Mouse (Mus musculus) midbrain, embryonic 12.5 days (tissue): ENCODE results near the gene P2ry13. TPM values are rescaled to one million over a fixed set of nuclear protein-coding genes. Genes with fewer than 3 reads are reported as not detected.

Experiments used
- ATAC-seq: fragments of 200-750 bp; cut with Nextera tagmentation; 2 replicates; pipeline ENCODE4 v1.8.0; 2017; ENCODE audit warnings: low read depth, moderate TSS enrichment, moderate library complexity; ENCODE audit not compliant: low FRiP score
- H3K27ac ChIP-seq: fragments of 300-500 bp; sonication (generic); replicated peaks from 2 replicates; pipeline ENCODE4 v1.5.1; 2016; ENCODE audit warnings: mild to moderate bottlenecking
- H3K27me3 ChIP-seq: fragments of 300-500 bp; sonication (generic); 2 replicates; pipeline ENCODE4 v1.6.1; 2016; ENCODE audit warnings: mild to moderate bottlenecking
- H3K36me3 ChIP-seq: fragments of 300-500 bp; sonication (generic); 2 replicates; pipeline ENCODE4 v1.6.1; 2016
- H3K4me1 ChIP-seq: fragments of 300-500 bp; sonication (generic); 2 replicates; pipeline ENCODE4 v1.6.1; 2016
- H3K4me2 ChIP-seq: fragments of 300-500 bp; sonication (generic); replicated peaks from 2 replicates; pipeline ENCODE4 v1.6.1; 2016; ENCODE audit warnings: mild to moderate bottlenecking, moderate library complexity
- H3K4me3 ChIP-seq: fragments of 300-500 bp; sonication (generic); 2 replicates; pipeline ENCODE4 v1.5.1; 2016; ENCODE audit warnings: mild to moderate bottlenecking
- H3K9ac ChIP-seq: fragments of 300-500 bp; sonication (generic); replicated peaks from 2 replicates; pipeline ENCODE4 v1.6.1; 2016; ENCODE audit warnings: mild to moderate bottlenecking, moderate library complexity
- H3K9me3 ChIP-seq: fragments of 300-500 bp; sonication (generic); 2 replicates; pipeline ENCODE4 v1.6.1; 2016; ENCODE audit warnings: mild to moderate bottlenecking
- WGBS: fragments of 180-500 bp; shearing (Covaris S2); methylation state at CpG from one replicate; pipeline ENCODE4 v1.1.7; 2016; 5-methylcytosine and 5-hydroxymethylcytosine counted together
- polyA plus RNA-seq: library from polyadenylated mRNA; unstranded; fragments of >200 nt; fragmentation: Nextera tagmentation; extraction: Ambion mirVana; gene quantifications from 2 replicates; pipeline ENCODE4 v1.2.1, GENCODE M21; 2016

The P2ry13 gene
- polyA plus RNA-seq = 0.75 and 0.84 TPM in 2 replicates

DNA sequence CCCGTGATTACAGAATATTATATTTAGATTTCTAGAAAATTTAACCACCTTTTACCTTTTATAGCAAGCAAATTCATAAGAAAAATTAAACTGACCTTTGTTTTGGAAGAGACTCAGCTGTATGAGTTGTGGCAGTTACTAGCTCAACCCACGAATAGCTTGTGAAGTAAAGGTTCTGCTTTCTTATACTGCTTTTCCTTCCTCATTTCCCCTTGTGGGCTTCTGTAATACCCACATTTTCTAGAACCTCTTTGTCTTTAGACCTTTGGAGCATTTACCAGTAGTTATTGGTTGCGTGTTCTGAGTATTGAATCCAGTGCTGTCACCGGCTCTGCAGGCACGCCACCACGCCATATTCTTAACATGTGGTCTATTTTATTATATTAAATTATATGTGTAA lies at the start of gene P2ry13:
TSS of gene P2ry13 (minus strand) at position 156 of the 400 bp plus-strand sequence.
- no peaks in the 10 kb centered on the region for H3K36me3 ChIP-seq
- no peak within 1 kb of the TSS for H3K27ac ChIP-seq
- H3K4me2 ChIP-seq = no peak within 1 kb of the TSS
- no peaks in the 10 kb centered on the region for H3K4me1 ChIP-seq
- H3K4me3 ChIP-seq = no peak within 1 kb of the TSS
- H3K9ac ChIP-seq = no peak within 1 kb of the TSS
- H3K27me3 ChIP-seq = no peaks in the 10 kb centered on the region
- WGBS = 91% methylated on average over 6 of the region's 6 CpGs
- H3K9me3 ChIP-seq = no peaks in the 10 kb centered on the region
- ATAC-seq = no peak

DNA sequence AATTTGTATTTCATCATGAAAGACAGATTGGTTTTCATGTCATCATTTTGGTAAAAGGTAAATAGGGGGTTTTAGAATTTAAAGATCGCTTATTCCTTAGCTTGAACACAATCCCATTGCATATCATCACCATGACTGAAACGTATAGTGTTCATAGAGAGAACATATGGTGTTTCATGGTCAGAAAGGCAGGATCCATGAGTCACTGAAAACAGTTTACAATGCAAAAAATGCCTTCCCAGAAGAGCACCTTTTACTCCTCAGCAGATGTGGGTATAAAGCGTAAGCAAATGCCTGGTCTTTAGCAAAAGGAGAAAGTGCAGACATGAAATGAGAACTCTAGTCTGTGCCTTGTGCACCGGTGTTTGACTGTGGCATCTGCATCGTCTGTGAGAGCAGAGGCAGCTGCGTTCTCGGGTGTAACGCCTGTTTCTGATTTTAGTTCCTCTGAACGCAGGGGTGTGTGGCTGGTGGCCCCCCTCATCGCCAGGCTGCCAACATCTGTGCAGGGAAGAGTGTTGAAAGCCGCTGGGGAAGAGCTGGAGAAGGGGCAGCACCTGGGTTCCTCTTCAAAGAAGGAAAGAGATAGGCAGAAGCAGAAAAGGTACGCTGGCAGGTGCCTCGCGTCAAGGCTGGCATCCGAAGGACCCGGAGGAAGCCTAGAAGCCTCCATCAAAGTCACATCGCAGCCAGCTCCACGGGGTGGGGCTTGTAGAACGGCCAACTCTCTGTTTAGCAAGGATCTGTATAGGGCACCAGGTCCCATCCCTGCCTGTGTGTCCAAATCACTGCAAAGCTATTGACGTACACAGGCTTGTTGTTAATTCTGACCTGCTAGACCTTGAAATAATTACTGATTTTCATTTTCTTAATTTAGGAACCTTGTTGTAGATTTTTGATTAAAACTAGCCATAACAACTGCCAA lies 47.3 kb upstream of the P2ry13 start:
- no peak overlapping the region for H3K27ac ChIP-seq
- no peaks in the 10 kb centered on the region for H3K27me3 ChIP-seq
- H3K9ac ChIP-seq = no peak overlapping the region
- peaks cover 9% of the 10 kb centered on the region for H3K4me1 ChIP-seq
- H3K9me3 ChIP-seq = no peaks in the 10 kb centered on the region
- H3K4me3 ChIP-seq = no peak overlapping the region
- no peaks in the 10 kb centered on the region for H3K36me3 ChIP-seq
- ATAC-seq = no peak
- 83% methylated on average over 20 of the region's 20 CpGs for WGBS
- no peak overlapping the region for H3K4me2 ChIP-seq

DNA sequence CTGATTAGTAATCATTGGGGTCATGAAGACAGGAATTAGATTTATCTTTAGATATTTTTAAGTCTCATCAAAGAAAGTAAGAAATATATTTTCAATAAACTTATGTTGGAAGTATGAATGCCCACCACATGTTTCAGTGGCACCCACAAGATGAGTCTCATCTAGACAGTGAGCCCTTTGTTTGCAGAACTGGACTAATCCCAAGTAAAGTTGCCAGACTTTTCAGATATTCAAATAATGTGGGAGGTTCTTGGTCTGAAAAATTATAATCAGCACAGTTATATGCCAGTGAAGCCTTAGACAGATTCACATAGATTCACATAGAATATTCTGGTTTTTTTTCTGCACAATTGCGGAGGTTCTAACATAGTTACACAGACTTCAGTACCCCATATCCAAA lies 39.8 kb upstream of the P2ry13 start:
- Histone ChIP-seq H3K27ac (no peak overlapping the region), H3K4me1 (no peaks in the 10 kb centered on the region), H3K4me2 (no peak overlapping the region), H3K4me3 (no peak overlapping the region), H3K36me3 (no peaks in the 10 kb centered on the region), H3K9ac (no peak overlapping the region), H3K27me3 (no peaks in the 10 kb centered on the region), H3K9me3 (no peaks in the 10 kb centered on the region)
- WGBS = 95% methylated on average over 1 of the region's 1 CpGs
- no peak for ATAC-seq

DNA sequence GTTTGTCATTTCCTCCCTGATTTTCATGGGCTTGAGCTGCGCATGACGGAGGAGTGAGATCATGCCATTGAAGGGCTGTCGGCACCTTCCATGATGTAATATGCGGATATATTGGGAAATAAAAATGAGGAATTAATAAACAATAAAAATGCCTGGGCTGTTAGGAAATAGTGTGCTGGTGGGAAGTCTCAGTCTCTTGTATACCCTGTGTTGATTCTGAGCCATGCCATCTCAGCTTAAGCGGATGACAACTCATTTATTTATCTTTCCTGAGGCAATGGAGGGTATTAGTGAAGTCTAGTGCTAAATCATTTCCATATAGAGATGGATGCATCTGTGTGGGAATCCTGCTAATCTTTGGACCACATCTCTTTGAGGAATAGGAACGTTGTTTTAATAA lies 37.3 kb upstream of the P2ry13 start:
- no peak for ATAC-seq
- H3K36me3 ChIP-seq = no peaks in the 10 kb centered on the region
- H3K4me3 ChIP-seq = no peak overlapping the region
- H3K4me2 ChIP-seq = no peak overlapping the region
- no peaks in the 10 kb centered on the region for H3K27me3 ChIP-seq
- WGBS = 91% methylated on average over 6 of the region's 6 CpGs
- H3K9me3 ChIP-seq = no peaks in the 10 kb centered on the region
- H3K27ac ChIP-seq = no peak overlapping the region
- H3K4me1 ChIP-seq = no peaks in the 10 kb centered on the region
- no peak overlapping the region for H3K9ac ChIP-seq

DNA sequence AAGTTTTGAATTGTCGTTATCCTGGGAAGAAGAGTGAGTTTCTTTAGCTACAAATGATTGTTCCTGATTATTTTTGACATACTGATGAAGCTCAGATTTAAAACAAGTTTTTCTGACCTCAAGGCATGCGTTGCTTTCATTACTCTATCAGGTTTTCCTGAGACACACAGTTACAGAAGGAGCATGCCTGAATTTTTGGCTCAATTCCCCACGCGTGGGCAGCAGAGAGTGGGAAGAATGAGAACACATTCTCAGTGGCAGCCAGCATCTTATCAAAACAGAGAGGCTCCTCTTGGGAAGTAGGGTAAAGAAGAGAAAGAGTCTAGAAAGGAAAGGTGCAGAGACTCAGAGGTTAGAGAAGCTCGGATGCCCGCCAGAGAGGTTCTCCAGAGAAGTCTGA lies 32.7 kb upstream of the P2ry13 start:
- H3K27ac ChIP-seq = no peak overlapping the region
- no peak for ATAC-seq
- H3K4me1 ChIP-seq = no peaks in the 10 kb centered on the region
- 81% methylated on average over 6 of the region's 6 CpGs for WGBS
- no peak overlapping the region for H3K4me2 ChIP-seq
- no peaks in the 10 kb centered on the region for H3K9me3 ChIP-seq
- H3K36me3 ChIP-seq = no peaks in the 10 kb centered on the region
- no peaks in the 10 kb centered on the region for H3K27me3 ChIP-seq
- no peak overlapping the region for H3K4me3 ChIP-seq
- no peak overlapping the region for H3K9ac ChIP-seq

DNA sequence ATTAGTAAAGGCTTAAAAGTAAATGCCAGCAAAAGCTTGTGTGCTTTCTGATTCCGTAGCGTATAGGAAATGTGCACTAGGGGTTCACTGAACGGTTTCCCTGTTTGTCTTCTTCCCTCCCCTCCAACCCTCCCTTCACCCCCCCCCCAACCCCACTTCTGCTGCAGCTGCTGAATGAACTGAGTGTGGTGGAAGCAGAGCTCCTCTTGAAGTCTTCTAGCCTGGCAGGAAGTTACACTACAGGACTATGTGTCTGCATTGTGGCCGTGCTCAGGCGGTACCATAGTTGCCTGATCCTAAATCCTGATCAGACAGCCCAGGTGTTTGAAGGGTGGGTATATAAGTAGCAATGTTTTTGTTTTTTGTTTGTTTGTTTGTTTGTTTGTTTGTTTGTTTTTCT lies 24.2 kb upstream of the P2ry13 start:
- Histone ChIP-seq H3K9ac (no peak overlapping the region), H3K4me1 (no peaks in the 10 kb centered on the region), H3K9me3 (no peaks in the 10 kb centered on the region), H3K4me2 (no peak overlapping the region), H3K36me3 (no peaks in the 10 kb centered on the region), H3K27ac (no peak overlapping the region), H3K4me3 (no peak overlapping the region), H3K27me3 (no peaks in the 10 kb centered on the region)
- 82% methylated on average over 5 of the region's 5 CpGs for WGBS
- no peak for ATAC-seq

DNA sequence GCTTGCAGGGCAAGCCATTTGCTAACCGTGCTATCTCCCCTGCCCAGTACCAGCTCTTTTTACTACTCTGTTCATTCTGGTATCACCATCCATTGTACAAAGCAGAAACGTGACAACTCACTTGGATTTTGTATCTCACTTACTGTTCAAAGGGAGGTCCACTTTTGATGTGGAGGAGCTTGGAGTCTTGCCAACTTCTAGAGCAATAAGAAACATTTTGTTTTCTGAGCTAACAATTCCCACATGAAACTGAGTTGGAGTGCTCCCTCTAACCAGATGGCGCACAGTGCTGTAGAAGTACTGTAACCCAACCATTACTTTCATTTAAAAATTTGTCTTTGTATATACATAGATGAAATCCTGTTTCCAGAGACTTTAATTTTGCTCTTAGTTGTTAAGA lies 20.2 kb upstream of the P2ry13 start:
- no peaks in the 10 kb centered on the region for H3K36me3 ChIP-seq
- no peaks in the 10 kb centered on the region for H3K9me3 ChIP-seq
- no peak overlapping the region for H3K9ac ChIP-seq
- no peak overlapping the region for H3K27ac ChIP-seq
- no peaks in the 10 kb centered on the region for H3K27me3 ChIP-seq
- H3K4me1 ChIP-seq = no peaks in the 10 kb centered on the region
- no peak for ATAC-seq
- WGBS = 78% methylated on average over 3 of the region's 3 CpGs
- H3K4me2 ChIP-seq = no peak overlapping the region
- no peak overlapping the region for H3K4me3 ChIP-seq

DNA sequence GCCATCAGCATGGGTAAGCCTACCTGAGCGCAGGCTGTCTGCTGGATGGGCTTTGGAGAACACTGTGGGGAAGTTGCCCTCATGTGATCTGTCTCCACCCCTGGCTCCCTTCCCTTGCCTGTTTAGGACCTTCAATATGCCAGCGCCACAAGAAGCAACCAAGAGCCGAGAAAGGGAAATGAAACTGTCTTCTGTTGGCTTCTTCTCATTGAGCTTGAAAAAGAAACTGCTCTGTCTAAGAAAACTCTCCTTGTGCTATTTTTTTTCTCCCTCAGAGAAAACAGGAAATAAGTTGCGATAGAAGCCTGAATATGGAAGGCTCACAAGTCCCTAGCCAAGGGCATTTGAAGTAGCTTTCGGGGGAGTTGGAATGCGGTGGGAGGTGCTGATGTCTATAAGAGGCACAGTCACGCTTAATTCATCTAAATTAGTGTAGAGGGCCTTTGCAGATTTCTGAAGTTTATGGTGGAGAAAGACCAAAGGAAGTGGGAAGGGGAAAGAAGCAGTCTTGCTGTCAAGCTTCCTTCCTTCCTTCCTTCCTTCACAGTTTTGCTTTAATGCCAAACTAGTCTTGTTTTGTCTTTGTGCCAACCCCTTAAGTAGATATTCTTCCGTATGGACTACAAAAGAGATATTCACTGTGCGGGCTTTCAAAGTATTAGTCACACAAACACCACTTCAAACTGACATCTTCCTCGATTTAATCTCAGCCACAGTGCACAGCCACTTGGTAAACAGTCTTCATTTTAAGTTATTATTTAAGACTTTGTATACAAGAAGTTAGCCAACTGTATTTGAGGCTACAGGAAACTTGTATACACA lies 18.3 kb upstream of the P2ry13 start:
- no peak overlapping the region for H3K4me3 ChIP-seq
- no peak overlapping the region for H3K4me2 ChIP-seq
- 68% methylated on average over 10 of the region's 10 CpGs for WGBS
- no peak overlapping the region for H3K9ac ChIP-seq
- ATAC-seq = no peak
- no peak overlapping the region for H3K27ac ChIP-seq
- H3K9me3 ChIP-seq = no peaks in the 10 kb centered on the region
- H3K27me3 ChIP-seq = no peaks in the 10 kb centered on the region
- no peaks in the 10 kb centered on the region for H3K36me3 ChIP-seq
- no peaks in the 10 kb centered on the region for H3K4me1 ChIP-seq

DNA sequence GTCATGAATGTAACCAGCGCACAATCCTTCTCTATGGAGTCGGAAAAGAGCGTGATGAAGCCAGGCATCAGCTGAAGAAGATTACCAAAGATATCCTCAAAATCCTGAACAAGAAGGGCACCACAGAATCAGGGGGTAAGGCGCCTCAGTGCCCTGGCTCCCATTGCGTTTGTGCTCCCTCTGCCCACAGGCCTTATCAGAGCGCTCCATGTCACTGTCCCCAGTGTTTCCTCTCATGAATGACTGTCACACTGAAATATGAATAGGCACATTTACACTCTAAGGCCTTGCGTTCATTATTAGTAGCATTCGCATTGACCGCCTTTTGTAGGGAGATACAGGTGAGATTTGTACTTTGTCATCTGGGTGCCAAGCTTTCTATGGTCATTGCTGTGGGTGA lies 17.0 kb upstream of the P2ry13 start:
- Histone ChIP-seq H3K4me3 (no peak overlapping the region), H3K9me3 (no peaks in the 10 kb centered on the region), H3K27ac (no peak overlapping the region), H3K4me1 (no peaks in the 10 kb centered on the region), H3K4me2 (no peak overlapping the region), H3K36me3 (no peaks in the 10 kb centered on the region), H3K9ac (no peak overlapping the region), H3K27me3 (no peaks in the 10 kb centered on the region)
- ATAC-seq = no peak
- 95% methylated on average over 9 of the region's 9 CpGs for WGBS

DNA sequence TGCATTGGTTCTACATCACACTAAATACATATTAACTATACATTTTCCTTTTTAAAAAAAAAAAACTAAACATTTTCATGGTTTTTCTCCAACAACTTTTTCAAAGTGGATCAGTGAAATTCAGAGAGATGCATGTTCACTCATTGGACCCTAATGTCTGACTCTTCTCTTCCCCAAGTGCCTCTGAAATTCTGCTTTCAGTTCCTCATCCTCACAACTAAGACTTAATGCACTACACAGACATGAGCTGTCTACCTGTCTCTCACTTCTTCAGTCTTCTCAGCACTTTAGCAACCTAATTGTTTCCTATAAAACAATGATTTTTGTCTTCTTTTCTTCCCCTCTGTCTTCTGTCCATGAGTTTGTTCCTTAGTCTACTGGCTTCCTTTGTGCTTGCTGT lies 14.7 kb upstream of the P2ry13 start:
- ATAC-seq = no peak
- Histone ChIP-seq H3K36me3 (no peaks in the 10 kb centered on the region), H3K27ac (no peak overlapping the region), H3K27me3 (no peaks in the 10 kb centered on the region), H3K4me1 (no peaks in the 10 kb centered on the region), H3K9ac (no peak overlapping the region), H3K4me3 (no peak overlapping the region), H3K9me3 (no peaks in the 10 kb centered on the region), H3K4me2 (no peak overlapping the region)

DNA sequence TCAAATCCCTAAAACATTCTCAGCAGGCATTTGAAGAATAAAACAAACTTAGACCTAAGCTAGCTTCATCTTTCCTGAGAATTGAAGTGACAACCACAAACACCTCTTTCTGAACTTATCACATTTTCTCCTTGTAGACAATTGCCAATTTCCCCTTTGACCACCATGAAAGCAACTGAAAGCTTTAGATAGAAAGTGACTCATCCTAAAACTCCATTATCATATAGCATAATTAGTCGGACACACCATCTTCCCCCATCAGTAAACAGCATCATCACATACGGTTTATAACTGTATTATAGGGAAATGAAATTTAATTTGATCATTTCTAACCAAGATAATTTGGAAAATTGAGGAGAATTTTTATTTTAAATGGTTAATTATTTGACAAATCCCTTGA lies 11.6 kb upstream of the P2ry13 start:
- WGBS = 92% methylated on average over 2 of the region's 2 CpGs
- H3K27ac ChIP-seq = no peak overlapping the region
- no peaks in the 10 kb centered on the region for H3K36me3 ChIP-seq
- H3K9ac ChIP-seq = no peak overlapping the region
- no peak overlapping the region for H3K4me2 ChIP-seq
- no peaks in the 10 kb centered on the region for H3K27me3 ChIP-seq
- H3K4me3 ChIP-seq = no peak overlapping the region
- ATAC-seq = no peak
- H3K4me1 ChIP-seq = no peaks in the 10 kb centered on the region
- H3K9me3 ChIP-seq = no peaks in the 10 kb centered on the region

DNA sequence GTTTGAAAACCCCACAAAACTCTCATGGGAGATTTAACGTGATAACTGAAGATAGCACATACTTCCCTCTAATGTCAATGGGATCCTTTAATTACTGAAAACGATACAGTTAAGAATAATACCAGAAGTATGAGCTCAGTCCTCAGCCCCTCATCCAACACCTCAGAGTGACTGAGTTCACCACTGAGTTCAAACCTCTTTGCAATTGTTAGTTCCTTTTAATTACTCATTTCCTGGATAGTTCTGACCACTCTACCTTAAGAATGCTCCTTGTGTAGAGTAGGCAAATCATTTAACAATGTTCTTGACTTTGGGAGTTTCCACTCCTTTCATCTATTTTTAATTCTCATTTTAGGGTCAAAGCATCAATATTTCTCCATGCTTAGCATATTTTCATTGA lies 8.6 kb upstream of the P2ry13 start:
- 92% methylated on average over 2 of the region's 2 CpGs for WGBS
- H3K4me2 ChIP-seq = no peak overlapping the region
- no peak for ATAC-seq
- H3K4me1 ChIP-seq = no peaks in the 10 kb centered on the region
- no peaks in the 10 kb centered on the region for H3K27me3 ChIP-seq
- no peaks in the 10 kb centered on the region for H3K36me3 ChIP-seq
- no peak overlapping the region for H3K27ac ChIP-seq
- H3K9ac ChIP-seq = no peak overlapping the region
- no peaks in the 10 kb centered on the region for H3K9me3 ChIP-seq
- H3K4me3 ChIP-seq = no peak overlapping the region
